Mouse (Mus musculus): ENCODE measurements at regions not wholly inside any gene's neighbourhood (a gene's known extent, or its start where the extent isn't known, plus 50 kb on each side); places are given as distances from the start of the nearest gene placed in this dataset.

GRCm38 (mm10) chr6:15537279-15537678 lies 183.2 kb upstream of the Mdfic start:
- no peak for TF ChIP-seq CTCF (conservative IDR thresholded peaks at IDR 0.05; ENCODE audit: insufficient read depth, insufficient read length, low read depth, low read length)
- TF ChIP-seq POLR2A (IDR thresholded peaks at IDR 0.05; ENCODE audit: low read depth, low read length): no peak
